Mouse (Mus musculus) fibroblast of lung, adult 2 months (primary cell): Measurements from ENCODE around the gene Ripor2.

Source experiments
- DNase-seq: peaks from one replicate; pipeline ENCODE4 v3.0.0-alpha.2; 2011; ENCODE audit warnings: low read depth

Ripor2 gene

DNA sequence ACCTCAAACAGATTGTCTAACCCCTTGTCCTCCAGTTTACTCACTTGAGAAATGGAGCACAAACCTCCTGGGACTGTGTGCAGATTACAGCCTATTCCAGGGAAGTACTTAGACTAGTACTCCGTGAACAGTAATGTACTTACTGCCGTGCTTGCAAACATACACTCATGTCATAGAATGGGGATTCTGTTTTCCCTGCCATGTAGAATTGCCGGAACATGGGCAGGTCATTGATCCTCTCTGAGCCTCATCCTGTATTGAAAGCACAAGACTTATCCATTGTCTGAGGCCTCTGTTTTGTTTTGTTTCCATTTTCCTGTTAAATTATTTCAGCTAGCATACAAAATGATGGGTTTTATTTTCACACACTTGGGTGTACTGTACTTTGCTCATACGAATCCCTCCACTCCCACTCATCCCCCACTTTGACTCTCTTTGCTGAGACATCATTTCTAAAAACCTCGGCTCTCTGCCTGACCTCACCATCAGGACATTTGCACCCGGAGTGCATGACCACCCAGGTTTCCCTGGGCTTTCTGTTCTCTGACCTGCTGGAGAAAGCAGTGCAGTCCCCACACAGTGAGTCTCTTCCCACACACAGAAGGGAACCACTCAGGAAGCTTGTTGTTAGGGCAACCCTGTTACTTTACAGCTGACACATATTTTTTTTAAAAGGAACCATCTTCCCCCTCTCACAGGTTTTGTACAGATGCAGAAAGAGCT, 35.2 kb downstream of the Ripor2 start:
- no peak for DNase-seq

GRCm38 (mm10) chr13:24617799-24618130, 35.8 kb downstream of the Ripor2 start:
- no peak for DNase-seq

DNA sequence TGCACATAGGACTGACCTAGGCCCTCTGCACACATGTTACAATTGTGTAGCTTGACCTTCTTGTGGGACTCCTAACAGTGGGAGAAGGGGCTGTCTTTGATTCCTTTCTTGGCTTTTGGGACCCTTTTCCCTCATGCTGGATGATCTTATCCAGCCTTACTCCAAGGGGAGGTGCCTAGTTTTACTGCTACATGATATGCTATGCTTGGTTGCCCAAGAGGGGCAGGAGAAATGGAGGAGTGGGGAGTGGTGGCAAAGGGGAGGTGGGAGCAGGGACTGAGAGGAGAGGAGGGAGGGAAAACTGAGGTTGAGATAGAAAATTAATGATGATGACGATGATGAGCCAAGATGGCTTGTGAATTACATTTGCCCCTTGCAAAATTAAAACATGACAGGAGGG, 37.7 kb downstream of the Ripor2 start:
- DNase-seq = no peak

- peak; percentile 22 for DNase-seq
Measured at GRCm38 (mm10) chr13:24620439-24620838, 38.5 kb downstream of the Ripor2 start.

DNA sequence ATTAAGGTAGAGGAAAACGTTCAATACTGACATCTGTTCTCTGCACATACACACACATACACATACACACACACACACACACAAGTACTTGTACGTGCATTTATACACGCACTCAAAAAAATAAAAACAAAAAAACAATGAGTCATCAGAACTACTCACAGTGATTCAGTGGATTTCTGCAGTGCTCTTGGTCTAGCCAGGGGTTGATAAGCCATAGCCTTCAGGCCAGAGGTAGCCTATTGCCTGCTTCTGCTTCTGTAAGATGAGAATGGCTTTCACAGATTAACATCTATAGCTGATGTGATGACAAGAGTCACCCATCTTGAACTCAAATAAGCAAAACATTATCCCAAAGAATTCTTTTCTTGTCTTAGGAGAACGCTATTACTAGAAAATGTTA, 41.6 kb downstream of the Ripor2 start:
- no peak for DNase-seq

DNA sequence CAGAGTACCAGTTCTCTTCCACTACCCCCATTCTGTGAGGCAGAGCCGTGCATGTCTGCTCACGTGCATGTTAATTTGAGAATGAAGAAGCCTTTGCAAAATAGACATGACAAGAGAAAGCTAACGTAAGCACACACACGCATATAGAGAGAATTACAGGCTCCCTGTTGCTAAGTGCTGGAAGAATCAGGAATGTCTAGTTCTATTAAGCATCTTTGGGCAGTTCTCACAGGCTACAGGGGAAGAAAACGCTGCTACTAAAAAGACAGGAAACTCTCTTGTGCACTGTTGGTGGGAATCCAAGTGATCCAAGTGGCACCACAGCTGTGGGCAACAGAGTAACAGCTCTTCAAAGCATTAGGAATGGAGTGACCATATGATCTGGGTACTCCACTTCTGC, 43.1 kb downstream of the Ripor2 start:
- DNase-seq = no peak

- DNase-seq = no peak
Measured at GRCm38 (mm10) chr13:24626698-24627436, 44.9 kb downstream of the Ripor2 start.

DNA sequence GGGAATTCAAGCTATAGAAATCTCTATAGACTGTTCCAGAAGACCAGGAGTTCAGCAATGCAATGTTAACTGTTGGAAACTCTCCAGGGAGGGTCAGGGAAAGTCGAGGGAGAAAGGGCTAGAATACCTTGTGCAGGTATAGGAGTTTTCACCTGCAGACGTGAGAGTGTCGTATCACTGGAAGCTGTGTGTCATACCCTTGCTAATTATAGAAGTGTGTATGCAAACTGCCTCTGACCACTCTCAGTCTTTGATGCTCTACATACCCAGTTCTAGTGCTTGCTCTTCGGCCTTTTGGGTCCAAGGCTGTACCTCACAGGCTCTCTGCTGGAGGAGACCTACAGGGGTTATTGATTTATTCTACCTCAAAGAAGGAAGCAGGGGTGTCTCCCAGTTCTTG, 46.2 kb downstream of the Ripor2 start:
- no peak for DNase-seq

DNA sequence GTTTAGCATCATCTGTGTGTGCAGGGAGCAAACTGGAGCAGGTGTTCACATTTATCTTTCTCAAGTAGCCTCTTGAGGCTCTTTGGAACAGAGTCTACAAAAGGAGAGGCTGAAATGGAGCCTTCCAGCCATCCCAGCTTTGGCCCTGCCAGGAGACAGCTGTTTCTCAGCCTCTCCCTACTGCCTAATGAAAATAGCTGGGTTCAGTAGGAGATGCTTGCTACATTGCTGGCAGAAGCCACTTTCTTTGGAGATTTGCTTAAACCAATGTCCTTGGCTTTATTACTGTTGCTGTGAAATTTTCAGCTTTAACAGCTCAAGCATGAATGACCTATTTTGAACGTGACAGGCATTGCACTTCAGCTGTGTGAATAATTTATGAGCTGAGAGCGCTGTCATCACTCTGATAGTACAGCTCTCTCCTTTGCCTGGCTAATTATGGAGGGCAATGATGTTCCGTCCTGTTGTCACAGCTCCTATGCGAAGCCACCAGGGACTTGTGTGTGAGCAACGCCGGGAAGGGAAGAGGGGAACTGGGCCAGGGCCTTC, 47.2 kb downstream of the Ripor2 start:
- no peak for DNase-seq

- DNase-seq = no peak
Measured at GRCm38 (mm10) chr13:24630364-24630763, 48.4 kb downstream of the Ripor2 start.

DNA sequence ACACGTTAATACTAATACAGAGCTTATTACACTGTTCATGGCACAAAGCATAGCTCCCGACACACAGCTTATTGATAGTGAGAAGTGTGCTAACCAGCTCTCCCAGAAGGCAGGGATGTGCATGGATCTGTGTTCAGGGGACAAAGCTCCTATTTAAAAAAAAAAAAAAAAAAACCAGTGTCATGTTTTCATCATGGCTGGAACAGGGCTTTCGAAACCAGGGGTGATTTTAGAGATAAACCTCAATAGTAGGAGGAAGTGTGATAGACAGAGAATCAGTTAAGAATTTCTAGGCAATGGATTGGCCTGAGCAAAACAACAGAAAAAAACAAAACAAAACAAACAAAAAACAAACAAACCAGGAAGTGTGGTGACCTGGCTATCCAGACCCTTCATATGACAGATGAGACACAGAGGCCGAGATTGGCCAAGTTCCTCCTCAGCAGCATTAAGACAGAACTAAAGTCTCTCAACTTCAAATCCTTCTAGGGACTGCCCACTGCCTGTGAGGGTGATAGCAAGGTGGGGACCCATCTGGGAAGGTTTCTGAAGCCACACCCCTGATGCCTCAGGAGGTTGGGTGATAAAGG, 51.1 kb downstream of the Ripor2 start:
- DNase-seq = no peak

DNA sequence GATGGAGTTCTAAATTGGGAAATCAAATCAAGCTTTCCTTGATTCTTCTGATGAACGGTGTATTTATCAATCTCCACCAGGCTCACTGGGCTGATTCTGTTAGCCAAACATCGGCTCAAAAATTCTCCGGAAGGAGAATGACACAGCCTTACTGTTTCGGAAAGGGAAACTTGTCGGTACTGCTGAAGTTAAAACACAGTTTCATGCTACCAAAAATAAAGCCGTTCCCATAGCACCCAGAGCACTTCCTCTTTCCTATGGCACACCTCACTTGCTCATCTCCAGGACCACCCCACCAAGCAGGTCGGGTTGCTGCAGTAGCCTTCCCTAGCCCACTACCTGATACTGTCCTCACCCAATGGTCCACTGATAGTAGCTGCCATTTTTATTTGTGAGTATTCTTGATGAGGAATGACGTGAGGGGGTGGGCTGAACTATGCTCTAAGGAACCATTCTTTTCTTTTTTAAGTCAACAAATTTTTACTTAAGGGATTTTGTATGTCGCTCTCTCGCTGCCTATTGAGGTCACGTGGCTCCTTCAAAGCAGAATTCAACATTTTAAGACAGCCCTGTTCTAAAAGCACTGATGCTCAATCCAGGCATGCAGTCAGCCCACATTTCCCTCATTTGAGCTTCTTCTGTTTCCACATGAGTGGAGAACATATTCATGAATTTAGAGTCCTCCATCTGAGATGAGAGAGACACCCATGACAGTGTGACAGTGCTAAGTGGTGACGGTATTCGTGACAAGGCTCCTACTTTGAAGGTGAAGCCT, 52.5 kb downstream of the Ripor2 start:
- DNase-seq = no peak

DNA sequence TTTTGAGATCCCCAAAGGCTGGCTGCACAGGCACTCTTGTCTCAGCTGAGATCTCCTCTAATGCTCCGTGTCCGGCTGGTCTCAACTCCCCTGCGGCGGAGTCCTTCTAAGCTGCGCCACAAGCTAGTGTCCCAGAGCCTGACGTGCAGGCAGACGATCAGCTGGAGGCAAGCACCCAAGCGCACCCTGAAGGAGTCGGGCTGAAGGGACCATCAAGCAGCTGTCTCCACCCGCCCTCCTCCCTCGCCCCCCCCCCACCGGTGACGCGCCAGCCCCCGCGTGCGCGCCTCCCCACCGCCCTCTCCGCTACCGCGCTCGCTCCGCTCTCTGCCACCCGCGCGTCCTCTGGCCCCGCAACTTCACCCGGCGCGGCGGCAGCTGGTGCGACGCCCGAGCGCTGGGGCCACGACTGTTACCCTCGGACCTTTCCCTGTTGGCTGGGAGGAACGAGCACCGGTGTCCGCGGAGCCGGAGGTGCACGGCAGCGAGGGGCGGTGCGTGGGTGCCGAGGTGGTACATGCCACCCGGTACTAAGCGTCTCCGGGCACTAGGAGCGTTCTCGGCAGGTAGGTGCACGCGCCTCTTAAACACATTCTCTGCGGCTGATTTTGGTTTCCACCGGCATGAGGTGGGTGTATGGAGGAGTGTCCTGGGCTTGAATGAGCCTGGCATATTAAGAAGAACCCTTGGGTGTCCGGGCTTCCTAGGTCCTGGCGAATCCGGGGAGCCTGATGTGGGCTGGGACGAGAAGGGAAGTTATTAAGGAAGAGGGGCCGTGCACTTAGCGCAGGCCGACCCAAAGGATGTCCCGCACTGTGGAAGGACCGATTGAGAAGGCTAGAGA, 56.6 kb downstream of the Ripor2 start:
- DNase-seq = no peak

- DNase-seq = no peak
Measured at GRCm38 (mm10) chr13:24639215-24640165, 57.5 kb downstream of the Ripor2 start.

GRCm38 (mm10) chr13:24640166-24640560, 58.2 kb downstream of the Ripor2 start:
- no peak for DNase-seq

- DNase-seq = no peak
Measured at GRCm38 (mm10) chr13:24640836-24641385, 58.9 kb downstream of the Ripor2 start.

DNA sequence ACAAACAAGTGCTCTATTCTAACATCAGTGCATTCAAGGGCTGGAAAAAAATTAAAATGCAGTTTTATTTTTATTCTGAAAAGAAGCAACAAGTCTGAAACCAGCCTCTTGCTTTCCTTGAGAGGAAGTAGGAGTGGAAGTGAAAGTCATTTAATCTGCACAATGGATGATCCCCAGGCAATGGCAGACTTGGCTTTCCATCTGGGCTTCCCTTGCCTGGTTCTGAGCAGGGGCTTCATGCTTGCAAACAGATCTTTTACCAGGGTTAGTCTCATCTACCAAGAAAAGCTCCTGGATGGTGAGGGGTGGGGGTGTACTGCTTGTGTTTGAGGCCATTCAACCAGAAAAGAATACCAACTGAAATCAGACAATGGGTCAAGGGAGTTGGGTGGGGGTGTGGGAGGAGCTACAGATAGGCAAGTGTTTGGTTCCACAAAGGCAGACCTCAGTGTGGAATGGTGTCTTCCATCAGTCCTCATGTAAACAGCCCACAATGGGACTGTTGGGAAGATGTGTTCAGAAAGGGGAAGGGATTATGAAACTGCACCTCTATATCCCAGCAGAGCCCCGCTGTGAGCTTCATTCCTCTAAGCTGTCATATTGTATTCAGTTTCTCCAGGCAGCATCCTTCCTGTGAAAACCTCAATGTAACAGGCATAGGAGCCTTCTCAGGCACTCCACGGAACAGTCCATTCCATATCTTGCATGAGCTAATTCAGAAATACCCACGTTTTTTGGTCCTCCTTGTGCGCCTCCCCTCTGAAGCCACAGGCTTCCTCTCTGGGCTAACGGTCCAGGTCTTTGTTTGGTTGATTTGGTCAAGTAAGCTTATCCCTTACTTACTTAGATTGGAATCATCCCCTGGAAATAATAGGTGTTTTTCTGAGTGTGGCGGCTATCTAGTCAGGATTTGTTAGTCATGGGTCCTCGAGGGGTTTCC, 59.8 kb downstream of the Ripor2 start:
- no peak for DNase-seq

- DNase-seq = no peak
Measured at GRCm38 (mm10) chr13:24645146-24645545, 63.2 kb downstream of the Ripor2 start.

DNA sequence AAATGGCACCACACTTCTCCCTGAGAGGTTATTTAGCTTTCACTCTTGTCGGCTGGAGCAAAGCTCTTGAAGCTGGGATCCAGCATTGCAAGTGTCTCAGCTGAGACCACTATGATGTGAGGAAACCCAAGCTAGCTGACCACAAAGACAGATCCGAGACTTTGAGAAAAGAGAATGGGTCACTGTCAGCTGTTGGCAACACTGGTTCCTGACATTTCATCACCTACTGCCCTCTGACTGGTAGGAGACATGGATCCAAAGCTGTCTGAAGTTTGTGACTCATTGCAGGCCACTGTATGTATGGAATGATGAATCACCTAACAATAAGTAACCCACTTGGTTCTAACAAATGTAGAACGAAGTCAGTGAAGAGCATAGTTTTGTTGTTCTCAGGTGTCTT, 64.3 kb downstream of the Ripor2 start:
- DNase-seq = no peak
